Mouse (Mus musculus): Measurements from ENCODE around the gene Olfr430. TPM values are rescaled to one million over a fixed set of nuclear protein-coding genes. Genes with fewer than 3 reads are reported as not detected.

Gene Olfr430
- not detected for polyA plus RNA-seq (2017; shearing (Covaris generic))

GRCm38 (mm10) chr1:174066305-174066704, at the start of gene Olfr430:
Olfr430 (plus strand) TSS chr1:174066605.

GRCm38 (mm10) chr1:174031698-174032097, 34.7 kb upstream of the Olfr430 start, which contains the start of gene Ifi205:
Ifi205 (minus strand) TSS chr1:174031810.

GRCm38 (mm10) chr1:174040523-174041177, 25.8 kb upstream of the Olfr430 start, which contains the start of gene Olfr433:
Olfr433 (plus strand) TSS chr1:174040705.

GRCm38 (mm10) chr1:174048893-174049292, 17.5 kb upstream of the Olfr430 start, which contains the start of gene Olfr432:
Olfr432 (plus strand) TSS chr1:174049205.

GRCm38 (mm10) chr1:174084031-174084430, 17.6 kb downstream of the Olfr430 start, which contains the start of gene Olfr429:
Olfr429 (plus strand) TSS chr1:174084331.

GRCm38 (mm10) chr1:174096591-174096990, 30.2 kb downstream of the Olfr430 start, which contains the start of gene Olfr427:
Olfr427 (plus strand) TSS chr1:174096891.

GRCm38 (mm10) chr1:174121062-174121461, 54.7 kb downstream of the Olfr430 start, which contains the start of gene Olfr231:
Olfr231 (minus strand) TSS chr1:174121162.

Other genes with a start within 250 kb of the Olfr430 start
- gene Ifi211, start 153.6 kb upstream of the Olfr430 start, polyA plus RNA-seq (2017; shearing (Covaris generic)): 19.8 TPM
- gene Mndal, start 124.1 kb upstream of the Olfr430 start, polyA plus RNA-seq (2017; shearing (Covaris generic)): 467 TPM
- gene Ifi203, start 123.9 kb upstream of the Olfr430 start, polyA plus RNA-seq (2017; shearing (Covaris generic)): 263 TPM
- gene Ifi202b, start 83.9 kb upstream of the Olfr430 start, polyA plus RNA-seq (2017; shearing (Covaris generic)): 0.22 TPM
- not detected for gene Ifi205, start 34.8 kb upstream of the Olfr430 start, polyA plus RNA-seq (2017; shearing (Covaris generic))
- gene Olfr433, start 25.9 kb upstream of the Olfr430 start, polyA plus RNA-seq (2017; shearing (Covaris generic)): not detected
- 0.54 TPM for gene Olfr432, start 17.4 kb upstream of the Olfr430 start, polyA plus RNA-seq (2017; shearing (Covaris generic))
- gene Olfr429, start 17.7 kb downstream of the Olfr430 start, polyA plus RNA-seq (2017; shearing (Covaris generic)): not detected
- gene Olfr427, start 30.3 kb downstream of the Olfr430 start, polyA plus RNA-seq (2017; shearing (Covaris generic)): not detected
- not detected for gene Olfr231, start 54.6 kb downstream of the Olfr430 start, polyA plus RNA-seq (2017; shearing (Covaris generic))
- not detected for gene Olfr424, start 64.9 kb downstream of the Olfr430 start, polyA plus RNA-seq (2017; shearing (Covaris generic))
- gene Olfr420, start 89.0 kb downstream of the Olfr430 start, polyA plus RNA-seq (2017; shearing (Covaris generic)): 0.24 TPM
- 0.05 TPM for gene Spta1, start 106.2 kb downstream of the Olfr430 start, polyA plus RNA-seq (2017; shearing (Covaris generic))
- not detected for gene Olfr419, start 185.5 kb downstream of the Olfr430 start, polyA plus RNA-seq (2017; shearing (Covaris generic))